Mouse (Mus musculus) cerebellum, postnatal 4 days (tissue): Measurements from ENCODE around the gene Unc93b1.
A peak's percentile ranks its signal among the peaks of the same experiment; 100 is the strongest.
"Not testable (repeated sequence)": the region's sequence is repeated elsewhere in the genome, so short reads cannot be mapped to it uniquely, and the experiment has no call there.

ENCODE experiments used
- DNase-seq, 2 experiments: peaks; one replicate each; pipeline ENCODE4 v3.0.0; 2022; ENCODE audit warnings: low spot score in 2 of 2, mixed read lengths in 1 of 2

The Unc93b1 gene

GRCm38 (mm10) chr19:3946715-3947114, 11.7 kb downstream of the Unc93b1 start:
- peak; percentile 56 to 79 for DNase-seq

GRCm38 (mm10) chr19:3947813-3948212, 12.8 kb downstream of the Unc93b1 start:
- no peak for DNase-seq

- no peak for DNase-seq
Measured at GRCm38 (mm10) chr19:3948546-3948945, 13.6 kb downstream of the Unc93b1 start.

GRCm38 (mm10) chr19:3950331-3950730, 15.3 kb downstream of the Unc93b1 start:
- DNase-seq, result no peak

GRCm38 (mm10) chr19:3951461-3951860, 16.5 kb downstream of the Unc93b1 start:
- no peak for DNase-seq

- no peak for DNase-seq
Measured at GRCm38 (mm10) chr19:3952099-3952498, 17.1 kb downstream of the Unc93b1 start.

- no peak for DNase-seq
Measured at GRCm38 (mm10) chr19:3955033-3955432, 20.0 kb downstream of the Unc93b1 start.

- DNase-seq, result no peak
Measured at GRCm38 (mm10) chr19:3955804-3956203, 20.8 kb downstream of the Unc93b1 start.

- DNase-seq, result not testable (repeated sequence)
Measured at GRCm38 (mm10) chr19:3957296-3958036, 22.5 kb downstream of the Unc93b1 start.

- DNase-seq, result peak in 1 of 2 experiments; percentile 45
Measured at GRCm38 (mm10) chr19:3958470-3958869, 23.5 kb downstream of the Unc93b1 start, which contains the start of gene Aldh3b3. Aldh3b3 (plus strand) TSS chr19:3958645.

GRCm38 (mm10) chr19:3959030-3959429, 24.0 kb downstream of the Unc93b1 start:
- DNase-seq, result no peak

- no peak for DNase-seq
Measured at GRCm38 (mm10) chr19:3960211-3960610, 25.2 kb downstream of the Unc93b1 start.

- DNase-seq, result not testable (repeated sequence)
Measured at GRCm38 (mm10) chr19:3961805-3962204, 26.8 kb downstream of the Unc93b1 start.

GRCm38 (mm10) chr19:3962469-3962868, 27.5 kb downstream of the Unc93b1 start:
- no peak for DNase-seq

- DNase-seq, result no peak
Measured at GRCm38 (mm10) chr19:3964030-3964429, 29.0 kb downstream of the Unc93b1 start.

GRCm38 (mm10) chr19:3966330-3967075, 31.5 kb downstream of the Unc93b1 start:
- no peak for DNase-seq

- DNase-seq, result no peak
Measured at GRCm38 (mm10) chr19:3967258-3967657, 32.3 kb downstream of the Unc93b1 start.

GRCm38 (mm10) chr19:3972229-3972628, 37.2 kb downstream of the Unc93b1 start, which contains the start of gene Aldh3b2:
Aldh3b2 (plus strand) TSS chr19:3972328.
- no peak for DNase-seq

- DNase-seq, result not testable (repeated sequence)
Measured at GRCm38 (mm10) chr19:3974608-3975007, 39.6 kb downstream of the Unc93b1 start.

GRCm38 (mm10) chr19:3975866-3976265, 40.9 kb downstream of the Unc93b1 start:
- no peak for DNase-seq

- DNase-seq, result peak in 1 of 2 experiments; percentile 75
Measured at GRCm38 (mm10) chr19:3980309-3980708, 45.3 kb downstream of the Unc93b1 start.

- no peak for DNase-seq
Measured at GRCm38 (mm10) chr19:3980917-3981316, 45.9 kb downstream of the Unc93b1 start.
